Mouse (Mus musculus) A20 (cell line): Measurements from ENCODE around the gene Olfr596.
"Not testable (repeated sequence)": the region's sequence is repeated elsewhere in the genome, so short reads cannot be mapped to it uniquely, and the experiment has no call there.

Experiments used
- DNase-seq: peaks from one replicate; pipeline ENCODE4 v3.0.0-alpha.2; 2011; ENCODE audit warnings: low read depth, low spot score

Olfr596 gene

DNA sequence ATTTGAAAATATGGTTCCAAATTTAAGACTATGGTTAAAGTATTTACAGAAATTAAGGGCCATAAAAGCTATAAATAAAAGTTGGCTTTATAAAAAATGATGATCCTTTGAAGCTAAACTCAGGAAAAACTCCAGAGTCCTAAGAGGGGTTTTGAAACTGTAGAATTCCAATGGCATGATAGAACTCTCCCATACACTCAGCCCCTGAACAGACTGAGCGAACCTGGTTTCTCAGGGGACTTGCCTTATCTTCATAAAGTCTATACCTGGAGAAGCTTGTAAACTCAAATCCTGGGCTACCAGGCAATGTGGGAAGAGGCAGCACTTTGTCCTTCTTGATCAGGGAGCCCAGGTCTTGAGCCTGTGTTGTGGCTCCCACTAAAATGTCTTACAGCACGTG lies at the start of gene Olfr596:
Gene Olfr596, plus strand, starts transcription at position 301 of the 400 bp plus-strand sequence.
- DNase-seq = not testable (repeated sequence)

- DNase-seq = not testable (repeated sequence)
Observed at GRCm38 (mm10) chr7:103316015-103316414, 10.6 kb downstream of the Olfr596 start, which contains the start of gene Olfr597. Olfr597 (plus strand) TSS chr7:103316315.

DNA sequence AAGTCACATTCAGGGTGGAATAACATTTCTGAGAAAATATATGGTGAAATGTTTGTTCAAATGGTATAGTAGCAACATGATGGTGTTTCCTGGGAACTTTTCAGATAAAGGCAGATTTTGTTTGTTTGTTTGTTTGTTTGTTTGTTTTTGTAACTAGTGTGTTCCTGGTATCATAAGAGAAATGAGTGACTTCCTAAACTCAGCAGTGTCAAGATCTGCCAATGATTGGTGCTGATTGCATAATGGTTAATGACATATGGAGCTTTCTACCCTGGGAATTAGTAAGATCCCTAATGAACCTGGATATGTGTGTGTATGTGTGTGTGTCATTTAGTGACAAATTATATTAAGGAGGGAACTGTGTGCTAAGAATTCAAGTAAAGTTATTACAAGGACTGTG lies 17.8 kb downstream of the Olfr596 start, which contains the start of gene Olfr598:
Gene Olfr598, plus strand, starts transcription at position 301 of the 400 bp plus-strand sequence.
- no peak for DNase-seq

- DNase-seq = no peak
Observed at GRCm38 (mm10) chr7:103335617-103336016, 30.2 kb downstream of the Olfr596 start, which contains the start of gene Olfr599. Olfr599 (plus strand) TSS chr7:103335917.

- DNase-seq = no peak
Observed at GRCm38 (mm10) chr7:103349569-103349968, 44.1 kb downstream of the Olfr596 start, which contains the start of gene Olfr600. Olfr600 (minus strand) TSS chr7:103349669.
